Mouse (Mus musculus) stomach, embryonic 16.5 days (tissue): ENCODE results near the gene Irgc1. TPM values are rescaled to one million over a fixed set of nuclear protein-coding genes. Genes with fewer than 3 reads are reported as not detected.

Experiments
- polyA plus RNA-seq: library from polyadenylated mRNA; unstranded; fragments of >200 nt; fragmentation: Nextera tagmentation; extraction: Ambion mirVana; gene quantifications from 2 replicates; pipeline ENCODE4 v1.2.1, GENCODE M21; 2015

The Irgc1 gene
- polyA plus RNA-seq, 1 experiment from 2014 or later: 0.26 TPM

Other genes starting within 250 kb of the Irgc1 start
- 10.2 and 12.5 TPM in 2 replicates for gene Zfp111, start 240.9 kb downstream of the Irgc1 start, polyA plus RNA-seq
- gene Zfp109, start 214.7 kb downstream of the Irgc1 start, polyA plus RNA-seq: 5.4 and 6.3 TPM in 2 replicates
- 3.9 TPM in 2 replicates for gene Zfp108, start 197.5 kb downstream of the Irgc1 start, polyA plus RNA-seq
- 7.6 and 8.3 TPM in 2 replicates for gene Zfp93, start 181.9 kb downstream of the Irgc1 start, polyA plus RNA-seq
- gene Zfp61, start 151.1 kb downstream of the Irgc1 start, polyA plus RNA-seq: 31.4 and 32.2 TPM in 2 replicates
- gene Zfp94, start 135.6 kb downstream of the Irgc1 start, polyA plus RNA-seq: 9.0 and 10.3 TPM in 2 replicates
- gene Tescl, start 118.4 kb downstream of the Irgc1 start, polyA plus RNA-seq: 0.15 TPM in 1 of 2 replicates, not detected in the other
- 11.6 and 36.4 TPM in 2 replicates for gene Lypd5, start 103.1 kb downstream of the Irgc1 start, polyA plus RNA-seq
- gene Kcnn4, start 82.0 kb downstream of the Irgc1 start, polyA plus RNA-seq: 7.4 and 8.5 TPM in 2 replicates
- gene Smg9, start 52.7 kb downstream of the Irgc1 start, polyA plus RNA-seq: 19.5 and 21.3 TPM in 2 replicates
- 13.3 and 15.4 TPM in 2 replicates for gene Plaur, start 10.2 kb upstream of the Irgc1 start, polyA plus RNA-seq
- 4.4 TPM in 2 replicates for gene Cadm4, start 29.7 kb upstream of the Irgc1 start, polyA plus RNA-seq
- gene Zfp428, start 54.7 kb upstream of the Irgc1 start, polyA plus RNA-seq: 22.3 and 24.6 TPM in 2 replicates
- gene AC161166.1, start 60.2 kb upstream of the Irgc1 start, polyA plus RNA-seq: 0.19 and 0.30 TPM in 2 replicates
- 5.5 and 5.6 TPM in 2 replicates for gene Irgq, start 78.4 kb upstream of the Irgc1 start, polyA plus RNA-seq
- 16.4 and 26.0 TPM in 2 replicates for gene Pinlyp, start 93.8 kb upstream of the Irgc1 start, polyA plus RNA-seq
- gene Xrcc1, start 94.0 kb upstream of the Irgc1 start, polyA plus RNA-seq: 91.4 and 114 TPM in 2 replicates
- 35.6 and 43.4 TPM in 2 replicates for gene Ethe1, start 135.2 kb upstream of the Irgc1 start, polyA plus RNA-seq
- gene Zfp575, start 135.3 kb upstream of the Irgc1 start, polyA plus RNA-seq: 3.5 and 4.0 TPM in 2 replicates
- 0.70 and 0.72 TPM in 2 replicates for gene Phldb3, start 158.5 kb upstream of the Irgc1 start, polyA plus RNA-seq
- 95.4 and 131 TPM in 2 replicates for gene Lypd3, start 184.3 kb upstream of the Irgc1 start, polyA plus RNA-seq
- not detected in 2 replicates for gene Tex101, start 224.4 kb upstream of the Irgc1 start, polyA plus RNA-seq